Mouse (Mus musculus) left cerebral cortex, adult 18-20 months (tissue): ENCODE data around the gene Ttc30a2. TPM values are rescaled to one million over a fixed set of nuclear protein-coding genes. Genes with fewer than 3 reads are reported as not detected.
"Not testable (repeated sequence)": the region's sequence is repeated elsewhere in the genome, so short reads cannot be mapped to it uniquely, and the experiment has no call there.

Experiments
- DNase-seq, 2 experiments: peaks; one replicate each; pipeline ENCODE4 v3.0.0; 2021 to 2022; ENCODE audit warnings: low spot score in 2 of 2, mixed read lengths in 1 of 2
- long read RNA-seq, 2 experiments: library from polyadenylated mRNA; stranded (forward); transcript quantifications; one replicate each; pipeline ENCODE4 v2.0.0; 2021
- total RNA-seq, 2 experiments: library from RNA; stranded (reverse); gene quantifications; 2 replicates each; pipeline ENCODE4 v1.2.3; 2021

The Ttc30a2 gene
- total RNA-seq = under 1 TPM; 0.37 to 0.49 TPM
- long read RNA-seq, experiment 1 = 0 reads
- long read RNA-seq, experiment 2 = 0 reads

GRCm38 (mm10) chr2:75977752-75978368 is at the start of gene Ttc30a2:
Ttc30a2 (minus strand) TSS chr2:75978170.
- not testable (repeated sequence) for DNase-seq

DNA sequence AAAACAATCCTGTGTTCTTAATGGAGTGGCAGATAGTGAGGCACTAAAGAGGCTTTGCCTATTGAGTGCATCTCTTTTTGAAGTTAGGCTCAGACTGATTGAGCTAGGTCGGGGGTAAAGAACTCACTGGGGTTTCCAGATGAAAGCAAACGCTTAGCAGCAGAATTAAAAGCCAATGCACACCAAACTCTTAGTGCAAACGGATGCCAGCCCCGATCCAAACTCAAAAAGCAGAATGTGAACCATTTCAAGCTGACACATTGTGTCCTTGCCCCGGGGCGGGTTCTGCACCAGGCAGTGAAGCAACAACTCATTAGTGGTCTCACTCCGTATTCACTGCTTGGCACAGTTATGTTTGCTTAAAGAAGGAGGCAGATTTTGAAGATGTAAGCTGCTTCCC is 38.9 kb upstream of the Ttc30a2 start:
- no peak for DNase-seq

DNA sequence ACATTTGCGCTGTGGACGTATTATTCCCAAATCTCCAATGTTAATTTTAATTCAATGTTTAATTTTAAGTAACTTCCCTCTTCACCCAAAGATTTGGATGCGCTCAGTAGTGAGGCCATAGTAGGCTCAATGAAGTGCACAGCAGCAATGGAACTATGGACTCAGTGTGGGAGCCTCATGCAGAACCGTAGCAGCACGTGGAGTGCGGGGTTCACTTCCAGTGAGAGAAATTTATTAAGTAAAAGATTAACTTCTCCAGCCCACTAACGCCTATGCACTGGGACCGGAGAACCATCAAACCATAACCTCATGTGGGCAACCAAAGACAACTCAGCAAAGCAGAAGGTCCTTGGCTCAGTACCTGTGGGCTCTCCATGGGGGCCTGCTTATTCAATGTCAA is 38.2 kb upstream of the Ttc30a2 start:
- no peak for DNase-seq

GRCm38 (mm10) chr2:76015460-76015859 is 37.5 kb upstream of the Ttc30a2 start:
- DNase-seq = no peak

DNA sequence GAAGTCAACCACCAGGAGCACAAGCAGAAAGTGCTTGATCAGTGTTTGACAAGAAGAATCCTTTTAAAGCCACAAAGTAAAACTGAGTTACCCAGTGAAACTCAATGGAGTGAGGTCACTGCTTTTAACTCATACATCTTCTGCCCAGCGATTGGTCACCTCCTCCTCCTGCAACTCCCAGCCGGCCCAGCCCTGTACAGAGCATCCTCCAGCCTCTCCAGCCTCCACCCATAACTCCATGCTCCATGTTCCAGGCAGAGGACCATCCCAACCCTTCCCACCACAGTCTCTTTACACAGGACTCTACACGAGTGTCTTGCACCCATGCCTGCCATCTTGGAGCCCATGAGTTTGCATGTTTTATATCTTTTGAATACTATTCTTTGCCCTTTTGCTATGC is 36.7 kb upstream of the Ttc30a2 start:
- no peak for DNase-seq

- no peak for DNase-seq
Measured at GRCm38 (mm10) chr2:76006194-76006593, 28.2 kb upstream of the Ttc30a2 start.

- DNase-seq = no peak
Measured at GRCm38 (mm10) chr2:76002899-76003298, 24.9 kb upstream of the Ttc30a2 start.

- DNase-seq = peak; percentile 66 to 74
Measured at GRCm38 (mm10) chr2:76001392-76001791, 23.4 kb upstream of the Ttc30a2 start.

DNA sequence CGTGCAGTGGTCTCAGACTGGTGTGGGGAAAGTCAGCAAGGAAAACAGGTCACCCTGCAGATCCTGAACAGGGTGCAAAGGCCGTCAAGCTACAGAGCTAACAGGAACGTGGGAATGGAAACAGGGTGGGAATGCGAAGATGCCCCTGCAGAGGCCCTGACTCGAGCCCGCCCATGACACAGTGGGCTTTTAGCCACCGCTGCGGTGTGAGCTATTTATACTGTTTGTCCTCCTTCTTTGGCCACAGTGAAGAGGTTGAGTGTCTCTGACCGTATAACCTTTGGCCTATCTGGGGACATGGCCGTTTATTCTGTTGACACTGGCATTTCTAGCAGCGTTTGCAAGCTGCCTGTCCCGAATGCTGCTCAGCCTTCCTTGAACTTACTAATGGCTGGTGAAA is 21.7 kb upstream of the Ttc30a2 start:
- no peak for DNase-seq

DNA sequence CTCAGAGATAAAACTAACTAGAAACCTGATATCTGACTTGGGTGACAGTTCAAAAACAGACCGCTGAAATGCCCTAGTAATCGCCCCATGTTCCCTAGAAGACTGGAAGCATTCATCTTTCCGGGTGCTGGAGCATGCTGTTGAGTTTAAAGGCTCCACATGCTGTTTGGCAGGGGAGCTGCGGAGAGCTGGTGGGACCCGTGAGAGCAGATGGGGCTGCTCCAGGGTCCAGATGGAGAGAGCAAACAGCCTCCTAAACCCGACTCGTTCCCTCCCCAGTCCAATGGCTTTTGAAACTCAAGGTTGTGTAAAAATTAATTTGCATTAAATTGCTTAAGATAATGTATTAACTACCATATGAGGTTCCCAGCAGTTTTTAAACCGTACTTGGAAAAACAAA is 20.7 kb upstream of the Ttc30a2 start:
- no peak for DNase-seq

DNA sequence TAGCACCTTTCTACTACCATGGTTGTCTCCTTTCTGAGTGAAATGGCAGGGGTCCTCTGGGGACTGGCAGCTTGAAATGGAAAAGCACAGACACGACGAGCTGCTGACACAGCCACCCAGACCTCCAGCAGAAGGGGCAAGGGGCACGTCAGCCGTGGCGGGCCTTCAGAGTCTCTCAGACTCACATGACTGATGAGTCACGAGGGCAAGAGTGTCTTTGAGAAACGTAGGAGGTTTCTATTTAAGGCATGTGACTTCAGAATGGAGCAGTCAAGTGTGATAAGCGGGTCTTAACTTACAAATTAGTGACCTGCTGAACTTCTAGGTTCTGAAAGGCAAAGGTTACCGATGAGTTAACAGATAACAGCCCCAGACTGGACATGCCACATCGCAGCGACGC is 19.8 kb upstream of the Ttc30a2 start:
- no peak for DNase-seq

- no peak for DNase-seq
Measured at GRCm38 (mm10) chr2:75994841-75995240, 16.9 kb upstream of the Ttc30a2 start.

DNA sequence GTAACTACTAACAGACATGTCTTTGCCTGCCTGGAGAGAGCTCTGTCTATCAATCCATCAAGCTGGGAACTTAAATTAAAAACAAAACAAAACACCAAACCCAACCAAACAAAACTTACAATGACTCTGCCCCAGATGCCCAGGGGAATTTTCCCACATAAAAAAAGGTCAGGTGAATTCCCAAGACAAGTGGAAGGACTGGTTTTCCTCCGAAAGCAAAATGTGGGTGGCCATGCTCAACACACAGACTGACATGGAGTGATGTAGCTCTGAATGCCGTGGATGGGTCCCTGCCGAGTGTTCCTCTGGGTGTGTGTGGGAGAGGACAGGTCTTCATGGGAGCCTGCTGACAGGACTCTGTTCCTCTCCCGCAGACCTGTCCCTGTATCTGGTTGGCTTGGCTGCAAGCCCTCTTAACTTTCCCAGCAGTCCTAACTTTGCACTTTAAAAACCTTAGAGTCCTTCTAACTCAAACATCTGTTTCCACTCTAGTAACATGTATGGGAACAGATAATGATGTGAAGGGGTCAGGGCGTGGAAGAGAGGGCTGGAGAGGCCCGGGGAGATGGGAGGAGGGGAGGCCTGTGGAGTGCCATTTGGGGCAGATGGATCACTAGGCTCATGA is 13.7 kb upstream of the Ttc30a2 start:
- DNase-seq = no peak

GRCm38 (mm10) chr2:75990885-75991539 is 13.0 kb upstream of the Ttc30a2 start:
- peak; percentile 42 to 62 for DNase-seq

- no peak for DNase-seq
Measured at GRCm38 (mm10) chr2:75989694-75990093, 11.7 kb upstream of the Ttc30a2 start.

- no peak for DNase-seq
Measured at GRCm38 (mm10) chr2:75988779-75989363, 10.9 kb upstream of the Ttc30a2 start.

GRCm38 (mm10) chr2:75988378-75988777 is 10.4 kb upstream of the Ttc30a2 start:
- no peak for DNase-seq

DNA sequence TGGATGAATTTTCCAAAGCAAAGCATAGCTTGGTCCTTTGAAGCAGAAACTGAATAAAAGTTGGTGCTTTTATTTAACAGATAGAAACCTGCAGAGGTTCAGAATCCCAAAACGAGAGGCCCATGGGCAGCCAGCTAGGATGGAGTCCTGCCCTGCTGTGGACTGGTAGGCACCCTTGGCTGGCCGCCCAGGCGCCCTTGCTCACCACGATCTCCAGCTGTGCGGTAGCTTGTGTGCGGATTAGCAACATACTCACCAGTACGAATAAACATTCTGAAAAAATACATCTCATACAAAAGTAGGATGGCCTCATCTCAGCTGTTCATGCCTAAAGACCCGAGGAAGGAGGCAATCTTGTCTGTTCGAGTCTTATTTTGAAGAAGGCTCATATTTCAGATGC is 9.8 kb upstream of the Ttc30a2 start:
- DNase-seq = no peak

GRCm38 (mm10) chr2:75985124-75985523 is 7.2 kb upstream of the Ttc30a2 start:
- peak; percentile 52 to 69 for DNase-seq

DNA sequence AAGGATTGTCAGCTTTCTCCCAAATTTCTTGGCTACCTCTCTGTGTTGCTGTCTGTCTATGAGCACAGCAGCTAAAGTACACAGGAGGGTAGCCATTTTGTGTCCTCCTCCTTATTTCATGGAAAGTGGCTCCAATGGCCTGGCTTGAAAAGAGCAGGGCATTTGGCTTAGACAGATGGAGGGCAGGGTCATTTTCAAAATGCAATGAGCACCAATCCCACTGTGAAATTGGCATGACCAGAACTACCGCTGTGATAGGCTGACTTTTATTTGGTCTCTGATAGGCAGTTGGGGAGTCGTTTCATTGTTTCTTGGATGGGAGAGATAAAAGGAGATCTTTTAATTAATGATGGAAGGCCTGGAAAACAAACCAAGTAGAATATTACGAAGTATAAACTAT is 5.9 kb upstream of the Ttc30a2 start:
- no peak for DNase-seq

DNA sequence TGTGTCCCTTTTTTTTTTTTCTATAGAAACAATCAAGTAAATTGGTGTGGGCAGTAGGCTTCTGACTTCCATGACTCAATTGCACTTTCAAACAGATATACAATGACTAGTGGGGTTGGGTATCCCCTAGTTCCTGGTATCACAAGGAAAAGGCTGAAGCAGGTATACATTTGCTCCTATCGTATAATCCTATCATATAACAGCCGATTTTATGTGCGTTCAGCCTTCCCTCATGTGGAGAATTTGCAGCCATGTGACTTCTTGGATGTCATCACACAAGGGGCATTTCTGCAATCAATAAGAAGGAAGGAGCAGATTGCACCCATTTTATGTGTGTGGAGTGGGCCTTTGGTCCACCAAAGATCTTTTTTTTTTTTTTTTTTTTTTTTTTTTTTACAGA is 5.1 kb upstream of the Ttc30a2 start:
- DNase-seq = no peak

DNA sequence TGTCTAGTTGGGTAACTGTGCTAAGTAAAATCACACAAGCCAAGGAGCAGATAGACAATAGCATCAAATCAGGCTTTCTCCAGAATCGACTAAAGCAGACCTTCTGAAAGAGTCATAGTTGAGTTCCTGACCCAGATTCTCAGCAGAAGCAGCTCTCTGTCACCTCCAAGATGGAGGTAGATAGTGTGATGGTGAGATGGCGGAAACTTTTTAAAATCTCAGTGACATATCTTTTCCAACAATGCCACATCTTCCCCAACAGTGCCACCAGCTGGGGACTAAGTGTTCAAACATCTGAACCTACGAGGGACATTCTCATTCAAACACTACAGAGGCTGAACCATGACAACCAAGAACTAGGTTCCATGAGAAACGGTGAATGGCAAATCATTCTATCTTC is 4.7 kb upstream of the Ttc30a2 start:
- no peak for DNase-seq
